Mouse (Mus musculus) cerebellum, postnatal 4 days (tissue): ENCODE data around the gene Crtap.

Experiments used
- DNase-seq, 2 experiments: peaks; one replicate each; pipeline ENCODE4 v3.0.0; 2022; ENCODE audit warnings: low spot score in 2 of 2, mixed read lengths in 1 of 2

Gene Crtap

DNA sequence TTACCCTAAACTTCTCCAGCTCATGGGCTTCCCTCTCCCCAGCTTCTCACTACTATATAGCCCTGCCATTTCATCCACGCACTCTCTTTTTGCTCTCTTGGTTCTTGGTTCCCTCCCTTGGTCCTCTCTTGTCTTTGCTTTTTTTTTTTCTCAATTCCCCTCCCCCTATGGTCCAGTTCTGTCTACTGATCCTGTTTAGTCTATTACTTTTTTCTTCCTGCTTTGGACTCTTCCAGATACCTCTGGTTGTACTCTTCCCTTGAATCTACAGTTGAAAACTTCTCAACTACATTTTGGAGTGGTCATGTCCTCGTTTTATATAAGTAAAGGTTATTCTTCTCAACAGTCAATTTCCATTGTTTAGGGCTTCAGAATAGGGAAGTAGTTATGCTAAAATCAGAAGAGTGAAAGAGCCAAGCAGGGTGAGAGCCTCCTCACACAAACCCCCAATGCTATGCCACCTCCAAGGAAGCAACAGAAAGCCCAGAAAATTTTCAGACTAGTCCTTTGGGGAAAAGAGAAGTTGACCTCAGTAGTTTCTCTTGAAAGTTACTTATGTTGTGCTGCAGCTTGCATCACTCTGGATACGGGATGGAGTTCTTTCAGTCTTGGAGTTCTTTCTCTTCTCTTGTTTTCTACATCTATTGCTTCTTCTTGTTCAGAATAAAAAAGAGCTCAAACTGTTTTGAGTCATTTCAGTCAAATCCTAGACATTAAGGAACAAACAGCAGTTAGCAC is 64.3 kb downstream of the Crtap start:
- no peak for DNase-seq
